Mouse (Mus musculus) adrenal gland (tissue): ENCODE measurements around the gene Cmtr2.

Experiments
- intact Hi-C: fragments of 180-260 bp; cut with DNase I; formaldehyde crosslinking; loops from one replicate; pipeline ENCODE4 v1.15.1; 2025

Cmtr2 gene

DNA sequence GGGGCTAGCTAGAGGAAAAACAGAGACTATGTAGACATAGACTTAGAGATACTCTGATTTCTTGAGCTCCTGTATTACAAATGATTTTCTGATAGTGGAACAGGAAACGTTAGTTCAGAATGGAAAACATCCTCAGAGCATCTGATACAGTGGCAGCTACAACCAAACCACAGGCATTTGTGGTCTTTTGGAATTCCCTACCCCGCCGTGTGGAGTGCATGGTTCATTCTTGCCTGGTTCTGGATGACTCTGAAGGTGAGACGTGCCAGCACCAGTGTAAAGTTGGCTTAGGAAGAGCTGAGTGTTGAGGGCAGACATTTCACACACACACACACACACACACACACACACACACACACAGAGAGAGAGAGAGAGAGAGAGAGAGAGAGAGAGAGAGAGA lies 38.5 kb downstream of the Cmtr2 start:
- intact Hi-C loops: no loop called here

DNA sequence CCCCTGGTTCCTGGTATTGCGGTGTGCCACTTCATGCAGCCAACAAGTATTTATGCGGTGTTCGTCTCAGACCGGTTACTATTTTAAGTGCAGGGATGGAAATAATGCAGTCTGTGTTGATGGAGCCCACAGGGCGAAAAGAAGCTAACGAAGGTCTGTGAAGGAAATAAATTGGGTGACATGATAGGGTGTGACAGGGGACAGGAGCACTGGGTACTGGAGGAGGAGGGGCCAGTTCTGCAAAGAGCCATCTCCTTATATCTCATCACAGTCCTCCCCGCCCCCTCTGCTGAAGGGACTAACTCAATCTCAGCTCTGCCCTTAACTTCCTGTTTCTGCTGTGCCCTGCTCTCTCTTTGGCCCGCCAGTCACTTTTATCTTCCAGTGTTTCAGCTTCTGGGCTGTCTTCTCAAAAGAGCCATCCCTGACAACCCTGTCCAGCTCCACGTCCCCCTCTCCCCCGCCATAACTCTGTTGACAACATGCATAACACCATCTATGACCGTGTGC lies 50.4 kb downstream of the Cmtr2 start:
- intact Hi-C loops: loop anchor here (10.0 kb wide), 1 partner anchor 339 kb away; no protein-coding TSS in a partner anchor

DNA sequence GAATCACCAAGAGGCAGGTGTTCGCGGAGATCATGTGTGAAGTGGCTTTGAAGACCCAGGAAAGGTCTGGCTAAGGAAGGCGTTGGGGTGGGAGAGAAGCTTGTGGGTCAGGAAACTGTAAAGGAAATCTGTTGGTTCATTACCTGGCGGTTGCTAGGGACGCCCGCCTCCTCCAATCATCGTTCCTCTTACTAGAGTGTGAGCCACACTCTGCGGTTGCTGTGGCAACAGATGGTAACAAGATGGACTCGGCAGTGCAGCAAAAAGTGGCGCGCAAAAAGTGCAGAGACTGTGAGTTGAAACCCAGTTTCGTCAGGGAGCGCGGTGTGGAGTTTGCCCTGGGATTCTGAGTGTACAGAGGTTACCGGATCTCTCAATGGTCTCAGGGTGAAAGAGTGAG lies 51.3 kb downstream of the Cmtr2 start, which contains the start of gene Hydin:
Gene Hydin, plus strand, starts transcription at position 237 of the 400 bp plus-strand sequence.
- intact Hi-C loops: loop anchor here (10.0 kb wide), 1 partner anchor 338 kb away; no protein-coding TSS in a partner anchor

DNA sequence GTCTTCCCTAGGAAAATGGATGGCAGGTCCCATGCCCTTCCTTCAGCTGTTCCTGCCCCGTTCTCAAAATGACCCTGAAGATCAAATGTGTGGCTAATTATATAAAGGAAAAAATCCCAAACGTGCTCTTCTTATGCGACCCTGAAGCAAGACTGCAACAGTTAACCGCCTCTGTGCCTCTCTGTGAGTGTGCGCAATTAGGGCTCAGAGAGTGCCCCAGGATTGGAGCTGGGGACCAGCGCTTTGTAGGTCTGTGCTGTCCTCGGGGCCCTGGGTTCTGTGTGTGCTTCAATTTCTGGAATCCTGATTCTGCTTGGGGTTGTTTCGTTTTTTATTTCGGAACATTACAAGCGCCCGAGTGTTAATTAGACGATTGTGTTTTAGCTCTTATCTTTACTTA lies 51.8 kb downstream of the Cmtr2 start:
- intact Hi-C loops: loop anchor here (10.0 kb wide), 1 partner anchor 338 kb away; no protein-coding TSS in a partner anchor

DNA sequence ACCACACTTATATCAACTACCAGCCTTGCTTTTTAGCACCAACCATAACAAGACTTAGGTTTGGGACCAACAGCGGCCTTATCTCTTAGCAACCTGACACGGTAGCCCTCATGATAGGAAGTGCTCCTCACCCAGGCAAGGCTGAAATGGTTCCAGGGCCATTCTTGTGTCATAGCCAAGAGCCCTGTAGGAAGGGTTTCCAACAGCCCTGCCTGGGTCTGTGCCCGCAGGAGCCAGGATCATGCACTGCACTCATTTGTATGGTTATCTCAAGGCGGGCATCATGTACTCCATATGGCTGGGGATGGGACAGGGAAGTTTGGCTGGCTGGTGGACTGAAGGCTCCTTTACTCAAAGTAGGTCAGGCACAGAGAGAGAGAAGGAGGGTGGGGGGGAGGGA lies 55.2 kb downstream of the Cmtr2 start:
- intact Hi-C loops: loop anchor here (2.0 to 5.0 kb wide), 2 partner anchors 208 to 442 kb away; no protein-coding TSS in a partner anchor

DNA sequence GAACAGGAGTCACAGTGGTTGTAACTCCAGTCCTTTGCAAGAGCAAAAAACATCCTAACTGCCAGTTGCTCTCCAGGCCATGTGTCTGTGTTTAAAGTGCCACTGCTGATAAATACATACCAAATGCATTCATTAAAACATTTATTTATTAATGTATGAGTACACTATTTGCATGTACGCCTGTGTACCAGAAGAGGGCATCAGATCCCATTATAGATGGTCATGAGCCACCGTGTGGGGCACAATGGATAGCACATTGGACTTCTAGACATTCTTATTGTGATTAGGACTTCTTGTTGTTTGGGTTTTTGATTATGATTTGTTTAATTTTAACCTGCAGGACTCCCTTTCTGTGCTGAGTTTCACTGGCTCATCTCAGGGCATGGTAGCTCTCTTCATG lies 57.9 kb downstream of the Cmtr2 start:
- intact Hi-C loops: loop anchor here (5.0 kb wide), 1 partner anchor 439 kb away; no protein-coding TSS in a partner anchor
